ENCODE assay signal across 8 mouse cellular contexts in the genomic region with DNA sequence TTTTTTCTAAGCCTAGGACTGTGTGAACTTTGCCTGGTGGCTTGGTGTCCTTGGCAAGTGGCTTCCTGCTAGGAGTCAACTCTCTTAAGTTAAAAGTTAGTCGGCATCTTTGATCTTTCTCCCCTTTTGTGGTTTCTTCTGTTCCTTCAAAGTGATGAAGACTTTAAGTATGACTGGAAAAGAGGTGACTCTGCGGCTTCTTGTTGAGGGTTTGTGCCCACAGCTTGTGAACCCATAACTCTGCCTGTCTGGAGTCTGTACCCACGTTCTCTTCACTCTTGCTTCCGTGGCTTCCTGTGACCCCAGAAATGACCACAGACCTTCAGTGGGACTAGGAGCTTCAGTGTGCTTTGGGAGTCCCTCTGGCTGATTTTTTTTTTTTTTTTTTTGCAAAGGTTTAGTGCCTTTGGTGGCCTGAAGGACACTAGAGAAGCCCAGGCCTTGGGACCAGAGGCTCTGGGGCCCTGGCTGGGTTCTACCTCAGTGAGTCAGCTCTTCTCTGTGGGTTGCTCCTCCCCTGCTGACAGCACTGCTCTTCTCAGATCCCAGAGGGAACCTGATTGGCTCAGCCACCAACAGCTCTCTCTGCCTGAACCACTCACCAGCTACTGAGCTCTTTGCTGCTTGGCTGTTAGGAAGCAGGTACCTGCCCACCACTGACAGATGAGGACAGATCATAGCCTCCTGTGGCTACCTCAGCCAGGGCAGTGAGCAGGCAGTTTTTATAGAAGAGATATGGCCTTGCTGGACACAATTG. TPM values are rescaled to one million over a fixed set of nuclear protein-coding genes. Genes with fewer than 3 reads are reported as not detected.
DNase-seq lines count a peak whose midpoint lies in the region; ATAC-seq and TF ChIP-seq lines count a peak whose summit lies in the region.

No protein-coding gene starts in this region.

- 75% methylated on average over 4 of the region's 4 CpGs for WGBS in kidney, adult 2 months
- 8% methylated on average over 4 of the region's 4 CpGs for WGBS in macrophage (ENCODE audit: missing documents)

- H3K79me2 ChIP-seq in macrophage (ENCODE audit: inconsistent target): peaks cover 87% of the 10 kb centered on the region

- TF ChIP-seq CTCF in kidney, adult 2 months (conservative IDR thresholded peaks at IDR 0.05; ENCODE audit: insufficient read depth, insufficient read length, low read depth, low read length): no peak
- TF ChIP-seq CTCF in G1E (IDR thresholded peaks at IDR 0.05; ENCODE audit: low read depth, low read length): no peak

- H3K4me3 ChIP-seq in kidney, adult 2 months (ENCODE audit: insufficient read depth, low read depth, low read length): no peak overlapping the region
- H3K4me3 ChIP-seq in G1E (ENCODE audit: low read depth, low read length) (peak overlapping the region; percentile 18; the same call in 1 of the 2 replicates), macrophage (ENCODE audit: inconsistent target) (no peak overlapping the region)

- peak; percentile 99 for ATAC-seq in G1E (ENCODE audit: extremely low read depth, insufficient number of reproducible peaks, low FRiP score, poor library complexity, severe bottlenecking)
- no peak for ATAC-seq in cerebellum, adult (ENCODE audit: insufficient number of reproducible peaks, low FRiP score, low TSS enrichment)

- H3K27me3 ChIP-seq in kidney, adult 2 months (replicated peaks; ENCODE audit: control insufficient read depth, insufficient read depth, low read length): no peaks in the 10 kb centered on the region
- H3K27me3 ChIP-seq in G1E (ENCODE audit: insufficient read depth, low read length): no peaks in the 10 kb centered on the region

- no peaks in the 10 kb centered on the region for H3K9me3 ChIP-seq in G1E (replicated peaks)

- no peak overlapping the region for H3K27ac ChIP-seq in kidney, adult 2 months (ENCODE audit: insufficient read depth, low read depth, low read length)
- H3K27ac ChIP-seq in macrophage: peak overlapping the region; percentile 98

- no peaks in the 10 kb centered on the region for H3K36me3 ChIP-seq in kidney, adult 2 months (ENCODE audit: control insufficient read depth, insufficient read depth, low read length)
- peaks cover 94% of the 10 kb centered on the region for H3K36me3 ChIP-seq in G1E (replicated peaks)
- H3K36me3 ChIP-seq in macrophage (ENCODE audit: inconsistent target): peaks cover 24% of the 10 kb centered on the region; the same call in 1 of the 2 replicates

- DNase-seq in kidney, adult 2 months: peak; percentile 10
- DNase-seq in kidney, postnatal 14 days: no peak
- DNase-seq in G1E (ENCODE audit: low spot score) (peak; percentile 96), MN1 (ENCODE audit: low spot score) (no peak)
- DNase-seq in embryo, embryonic 11 days: peak; percentile 22
- DNase-seq in yolk sac, embryonic 10.5 days (ENCODE audit: low spot score): peak; percentile 66

- H3K4me1 ChIP-seq in kidney, adult 2 months (ENCODE audit: control insufficient read depth, insufficient read depth, low read length): no peaks in the 10 kb centered on the region
- H3K4me1 ChIP-seq in G1E (ENCODE audit: insufficient read depth, low read depth, low read length): peaks cover 74% of the 10 kb centered on the region

- TF ChIP-seq POLR2A in kidney, adult 2 months (IDR thresholded peaks at IDR 0.05; ENCODE audit: low read depth, low read length): no peak

RNA-seq across cellular contexts. Expression of gene Inpp5d, which starts 17.2 kb away (rescaled TPM):
- polyA plus RNA-seq in kidney, adult 2 months (2012; rRNA removed): 18.6 and 20.0 TPM in 2 replicates
- total RNA-seq in G1E (2014; fragmentation: Nextera tagmentation) (186 and 188 TPM in 2 replicates), G1E (2017) (214 and 238 TPM in 2 replicates)
- polyA plus RNA-seq in G1E (2012) (113 and 122 TPM in 2 replicates), macrophage (2018) (176 to 213 TPM (median 185 TPM) in 3 replicates)
- total RNA-seq in macrophage (2018; cell fraction: chromatin; rRNA removed): 100 to 1,000 TPM in 23 of 26 experiments, 10 to 100 TPM in 3; 27.7 to 953 (median 662) TPM
- total RNA-seq in macrophage (2018; cell fraction: cytosol; rRNA removed): 100 to 1,000 TPM in 25 of 26 experiments, 10 to 100 TPM in 1; 98.1 to 214 (median 175) TPM
- total RNA-seq in macrophage (2018; cell fraction: nucleus; rRNA removed): 100 to 1,000 TPM in 22 of 26 experiments, 10 to 100 TPM in 4; 36.2 to 581 (median 315) TPM

Comparison
In these comparisons a context has a peak if more than half of its experiments do, and no peak if none do; other contexts are left out.
1. DNase-seq: peak in kidney, adult 2 months (single experiment), G1E (single experiment), embryo, embryonic 11 days (single experiment) and yolk sac, embryonic 10.5 days (single experiment); none in kidney, postnatal 14 days (single experiment) and MN1 (single experiment).